In genomic region chr9:32233593-32233992, GRCm38 (mm10) we compare ENCODE assay signal across 14 mouse cellular contexts.
"Had no signal": no experiment of that assay in that cellular context is flagged by ENCODE, and none has a peak within 500 bp of the region (broad histone marks: within the 10 kb centered on the region; RNA-seq: fewer than 3 reads in every experiment).

No protein-coding gene starts in this region.

- H3K9me3 ChIP-seq: limb, embryonic 12.5 days; megakaryocyte, embryonic 14.5 days; midbrain, embryonic 12.5 days; neural tube, embryonic 13.5 days had no signal

- ATAC-seq: hindbrain, postnatal 0 days; midbrain, embryonic 16.5 days had no signal

- H3K4me1 ChIP-seq: limb, embryonic 12.5 days; megakaryocyte, embryonic 14.5 days; midbrain, embryonic 12.5 days; neural tube, embryonic 13.5 days had no signal

- H3K36me3 ChIP-seq: limb, embryonic 12.5 days; midbrain, embryonic 12.5 days; neural tube, embryonic 13.5 days had no signal

- H3K27me3 ChIP-seq: limb, embryonic 12.5 days; megakaryocyte, embryonic 14.5 days; midbrain, embryonic 12.5 days; neural tube, embryonic 13.5 days had no signal

- H3K9ac ChIP-seq: limb, embryonic 12.5 days; lung, embryonic 14.5 days; midbrain, embryonic 12.5 days; neural tube, embryonic 13.5 days had no signal

- H3K4me2 ChIP-seq: limb, embryonic 12.5 days; lung, embryonic 14.5 days; midbrain, embryonic 12.5 days; neural tube, embryonic 13.5 days had no signal

- H3K4me3 ChIP-seq: limb, embryonic 12.5 days; megakaryocyte, embryonic 14.5 days; midbrain, embryonic 12.5 days; neural tube, embryonic 13.5 days had no signal

- DNase-seq: kidney, adult 8-10 months; kidney, postnatal 36 days; layer of hippocampus, adult 9-11 months; lung, embryonic 14.5 days; lung, postnatal 10 days; lung, postnatal 4 days; retina, postnatal 1 day; right cerebral cortex, postnatal 4 days had no signal

- H3K27ac ChIP-seq: hindbrain, postnatal 0 days; limb, embryonic 12.5 days; midbrain, embryonic 12.5 days; neural tube, embryonic 13.5 days had no signal
